Mouse (Mus musculus): ENCODE results near the gene Ccdc88a.

DNA sequence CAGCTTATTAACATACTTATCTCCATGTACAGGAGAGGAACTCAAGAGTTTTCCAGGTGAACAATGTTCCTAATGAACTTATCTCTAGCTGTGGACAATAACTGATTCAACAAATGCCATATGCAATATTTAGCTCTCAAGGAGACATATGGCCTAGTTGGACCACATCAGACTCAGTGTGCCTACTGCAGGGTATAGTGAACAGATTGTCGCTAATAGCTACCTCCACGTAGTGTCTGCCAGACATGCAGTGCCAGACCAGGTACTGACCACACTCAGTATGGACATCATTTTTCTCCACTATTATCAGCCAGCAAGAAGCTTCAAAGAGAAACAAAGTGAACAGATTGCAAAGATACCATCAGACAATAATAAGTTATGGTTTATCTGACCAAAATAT is 22.6 kb upstream of the Ccdc88a start:
- no peak for TF ChIP-seq NRF1 (IDR thresholded peaks at IDR 0.05; ENCODE audit: insufficient read depth, low read depth, low read length, poor library complexity, severe bottlenecking)
- TF ChIP-seq ETS1 (IDR thresholded peaks at IDR 0.05; ENCODE audit: low read depth, low read length), result no peak
- TF ChIP-seq CHD2 (IDR thresholded peaks at IDR 0.05; ENCODE audit: low read length), result no peak
- no peak for TF ChIP-seq MAFK (IDR thresholded peaks at IDR 0.05; ENCODE audit: borderline replicate concordance, low read depth, low read length)
- TF ChIP-seq POLR2A (IDR thresholded peaks at IDR 0.05; ENCODE audit: control insufficient read depth in 1 of 2, insufficient read depth in 1 of 2, low read depth in 1 of 2, low read length in 2 of 2, poor library complexity in 1 of 2), result no peak

All from MEL (cell line).